Mouse (Mus musculus) WW6 (cell line): Measurements from ENCODE around the gene Gm49369.
"Not testable (repeated sequence)": the region's sequence is repeated elsewhere in the genome, so short reads cannot be mapped to it uniquely, and the experiment has no call there.

Source experiments
- DNase-seq: peaks from one replicate; pipeline ENCODE4 v3.0.0-alpha.2; 2013; ENCODE audit warnings: low read depth, low spot score

The Gm49369 gene

GRCm38 (mm10) chr7:142330271-142330724 is 52.2 kb downstream of the Gm49369 start:
- no peak for DNase-seq

DNA sequence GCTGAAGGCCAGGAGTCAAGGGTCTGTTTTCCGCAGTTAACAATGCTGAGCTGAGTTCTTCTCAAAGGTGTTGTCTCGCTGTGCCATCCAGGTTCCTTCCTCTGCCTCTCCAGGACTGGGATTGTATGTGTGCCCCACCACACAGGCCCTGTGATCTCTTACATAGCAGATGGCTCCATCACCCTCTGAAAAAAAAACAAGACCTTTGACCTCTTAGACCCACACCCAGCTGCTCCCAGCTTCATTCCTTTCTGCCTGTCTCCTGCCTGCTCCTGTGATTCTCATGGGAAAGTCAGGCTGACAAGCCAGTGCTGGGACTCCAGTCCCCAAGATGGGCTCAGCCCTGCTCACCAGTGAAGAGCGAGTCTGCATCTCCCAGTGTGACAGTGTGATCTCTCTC is 54.0 kb downstream of the Gm49369 start:
- no peak for DNase-seq

DNA sequence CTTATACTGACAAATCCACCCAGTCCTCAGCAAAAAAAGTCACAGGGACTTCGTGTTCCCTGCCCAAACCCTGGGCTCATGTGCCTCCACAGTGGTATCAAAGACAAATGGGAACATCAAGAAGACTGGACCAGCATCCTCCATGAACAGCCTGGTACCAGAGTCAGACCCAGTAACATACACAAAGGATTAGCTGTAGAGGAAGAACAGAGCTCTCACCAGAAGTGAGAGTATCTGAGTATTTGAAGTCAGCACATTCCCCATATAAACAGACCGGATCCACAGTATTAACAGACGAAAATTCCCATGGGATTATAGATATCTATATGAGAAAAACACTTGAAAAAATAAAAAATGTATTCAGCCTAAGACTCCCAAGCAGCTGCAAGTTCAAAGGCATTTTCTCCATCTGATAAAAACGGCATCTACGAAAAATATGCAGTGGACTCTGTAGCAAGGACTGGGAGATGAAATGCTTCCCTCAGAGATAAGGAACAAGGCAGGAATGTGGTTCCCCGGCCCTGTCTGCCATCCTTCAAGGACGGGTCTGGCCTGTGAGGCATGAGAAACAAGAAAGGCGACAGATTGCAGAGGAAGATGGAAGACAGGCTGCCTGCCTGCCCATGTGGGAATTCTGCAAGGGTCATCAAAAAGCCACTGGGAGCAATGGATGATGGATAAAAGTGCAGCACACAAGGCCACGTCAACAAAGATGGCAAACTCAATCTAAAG is 55.6 kb downstream of the Gm49369 start:
- DNase-seq: no peak

DNA sequence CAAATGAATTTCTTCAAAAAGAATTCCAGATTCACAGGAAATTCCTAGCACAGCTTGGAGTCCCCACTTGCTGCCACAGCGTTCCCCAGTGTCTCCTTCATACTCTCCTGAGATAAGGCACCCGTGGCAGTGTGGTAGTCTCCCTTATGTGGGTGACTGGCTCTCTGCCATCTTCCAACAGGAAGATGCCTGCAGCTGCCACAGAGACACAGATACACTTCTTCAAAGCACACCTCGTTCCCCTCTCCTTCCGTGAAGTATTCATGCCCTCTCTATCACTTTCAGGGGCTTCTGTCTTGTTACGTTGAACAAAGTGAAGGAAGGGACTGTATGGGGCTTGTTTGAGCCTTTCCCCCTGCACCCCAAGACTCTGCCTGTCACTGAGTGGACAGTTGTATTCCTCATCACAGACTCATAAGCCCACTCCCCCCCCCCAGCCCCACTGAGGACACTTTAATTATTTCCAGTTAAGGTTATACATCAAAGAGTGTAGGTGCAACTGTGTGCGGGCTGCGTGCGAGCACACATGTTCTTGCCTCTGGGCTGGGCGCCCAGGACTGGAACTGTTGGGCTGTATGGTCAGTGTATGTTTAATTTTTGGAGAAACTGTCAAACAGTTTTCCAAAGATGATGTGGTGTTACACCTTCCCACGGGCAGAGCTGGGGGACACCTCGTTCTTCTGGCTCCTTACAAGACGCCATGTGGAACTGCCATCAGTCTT is 58.9 kb downstream of the Gm49369 start:
- no peak for DNase-seq

GRCm38 (mm10) chr7:142322641-142323040 is 59.8 kb downstream of the Gm49369 start:
- no peak for DNase-seq

GRCm38 (mm10) chr7:142321637-142322306 is 60.7 kb downstream of the Gm49369 start:
- DNase-seq: not testable (repeated sequence)
